Mouse (Mus musculus) forebrain, embryonic 11.5 days (tissue): Measurements from ENCODE around the gene Ifit1. TPM values are rescaled to one million over a fixed set of nuclear protein-coding genes. Genes with fewer than 3 reads are reported as not detected.
"Not testable (repeated sequence)": the region's sequence is repeated elsewhere in the genome, so short reads cannot be mapped to it uniquely, and the experiment has no call there.

ENCODE experiments used
- ATAC-seq: fragments of 200-750 bp; cut with Nextera tagmentation; replicated peaks from 2 replicates; pipeline ENCODE4 v1.8.0; 2017; ENCODE audit warnings: moderate TSS enrichment; ENCODE audit not compliant: low FRiP score
- DNase-seq: peaks from one replicate; pipeline ENCODE4 v3.0.0-alpha.2; 2017; ENCODE audit warnings: low spot score
- H3K27ac ChIP-seq: fragments of 300-500 bp; sonication (generic); 2 replicates; pipeline ENCODE4 v1.5.1; 2014; ENCODE audit warnings: low read depth, low read length
- H3K27me3 ChIP-seq: fragments of 300-500 bp; sonication (generic); 2 replicates; pipeline ENCODE4 v1.6.1; 2014; ENCODE audit warnings: mild to moderate bottlenecking, low read length, mixed read lengths; ENCODE audit not compliant: control insufficient read depth, insufficient read depth
- H3K36me3 ChIP-seq: fragments of 300-500 bp; sonication (generic); 2 replicates; pipeline ENCODE4 v1.6.1; 2014; ENCODE audit warnings: mild to moderate bottlenecking, low read length, moderate library complexity, mixed read lengths; ENCODE audit not compliant: control insufficient read depth, insufficient read depth
- H3K4me1 ChIP-seq: fragments of 300-500 bp; sonication (generic); replicated peaks from 2 replicates; pipeline ENCODE4 v1.6.1; 2014; ENCODE audit warnings: low read length, mixed read lengths; ENCODE audit not compliant: control insufficient read depth, insufficient read depth
- H3K4me2 ChIP-seq: fragments of 300-500 bp; sonication (generic); 2 replicates; pipeline ENCODE4 v1.6.1; 2014; ENCODE audit warnings: low read depth, mild to moderate bottlenecking, low read length, moderate library complexity, mixed read lengths; ENCODE audit not compliant: severe bottlenecking
- H3K4me3 ChIP-seq: fragments of 300-500 bp; sonication (generic); 2 replicates; pipeline ENCODE4 v1.5.1; 2014; ENCODE audit warnings: low read depth, low read length
- H3K9ac ChIP-seq: fragments of 300-500 bp; sonication (generic); 2 replicates; pipeline ENCODE4 v1.6.1; 2014; ENCODE audit warnings: low read length
- H3K9me3 ChIP-seq: fragments of 300-500 bp; sonication (generic); 2 replicates; pipeline ENCODE4 v1.6.1; 2016; ENCODE audit warnings: low read length, mixed read lengths; ENCODE audit not compliant: control insufficient read depth
- WGBS: fragments of 180-500 bp; shearing (Covaris S2); extraction: QIAGEN DNeasy Blood & Tissue Kit; methylation state at CpG from one replicate; pipeline ENCODE4 v1.1.7; 2014; 5-methylcytosine and 5-hydroxymethylcytosine counted together
- polyA plus RNA-seq: library from polyadenylated mRNA; unstranded; fragments of >200 nt; fragmentation: Nextera tagmentation; extraction: Ambion mirVana; gene quantifications from 2 replicates; pipeline ENCODE4 v1.2.1, GENCODE M21; 2014

Ifit1 gene
- polyA plus RNA-seq, result 0.20 TPM in 1 of 2 replicates, not detected in the other

- Histone ChIP-seq H3K4me2 (no peak within 1 kb of the TSS), H3K27ac (no peak within 1 kb of the TSS), H3K9me3 (no peaks in the 10 kb centered on the region), H3K4me1 (no peaks in the 10 kb centered on the region), H3K36me3 (no peaks in the 10 kb centered on the region), H3K4me3 (no peak within 1 kb of the TSS), H3K27me3 (no peaks in the 10 kb centered on the region), H3K9ac (no peak within 1 kb of the TSS)
- DNase-seq, result no peak
- ATAC-seq, result no peak
- 69% methylated on average over 4 of the region's 4 CpGs for WGBS
These were observed at the start of gene Ifit1, which contains the start of gene Ifit1bl2 for GRCm38 (mm10) chr19:34640623-34641022. Gene Ifit1, plus strand, starts transcription at chr19:34640871. Gene Ifit1bl2, minus strand, starts transcription at chr19:34640743.

GRCm38 (mm10) chr19:34593456-34593855 lies 47.2 kb upstream of the Ifit1 start:
- WGBS, result 91% methylated on average over 2 of the region's 2 CpGs
- H3K9ac ChIP-seq, result no peak overlapping the region
- no peak overlapping the region for H3K4me2 ChIP-seq
- ATAC-seq (no peak), DNase-seq (no peak)
- H3K4me1 ChIP-seq, result no peaks in the 10 kb centered on the region
- no peaks in the 10 kb centered on the region for H3K27me3 ChIP-seq
- H3K27ac ChIP-seq, result no peak overlapping the region
- H3K9me3 ChIP-seq, result no peaks in the 10 kb centered on the region
- H3K4me3 ChIP-seq, result no peak overlapping the region
- no peaks in the 10 kb centered on the region for H3K36me3 ChIP-seq

- H3K27ac ChIP-seq, DNase-seq, H3K4me2 ChIP-seq, H3K4me1 ChIP-seq, H3K27me3 ChIP-seq, H3K9ac ChIP-seq, H3K4me3 ChIP-seq, ATAC-seq, H3K9me3 ChIP-seq, H3K36me3 ChIP-seq: not testable (repeated sequence)
- 82% methylated on average over 3 of the region's 3 CpGs for WGBS
These were observed 46.1 kb upstream of the Ifit1 start for GRCm38 (mm10) chr19:34594523-34594922.

GRCm38 (mm10) chr19:34596811-34597210 lies 43.9 kb upstream of the Ifit1 start:
- Histone ChIP-seq H3K4me1 (no peaks in the 10 kb centered on the region), H3K27ac (no peak overlapping the region), H3K9me3 (no peaks in the 10 kb centered on the region), H3K27me3 (no peaks in the 10 kb centered on the region), H3K9ac (no peak overlapping the region), H3K4me3 (no peak overlapping the region), H3K4me2 (no peak overlapping the region), H3K36me3 (no peaks in the 10 kb centered on the region)
- ATAC-seq (no peak), DNase-seq (no peak)

GRCm38 (mm10) chr19:34598341-34598740 lies 42.3 kb upstream of the Ifit1 start:
- no peaks in the 10 kb centered on the region for H3K36me3 ChIP-seq
- H3K9ac ChIP-seq, result no peak overlapping the region
- WGBS, result 87% methylated on average over 2 of the region's 2 CpGs
- no peak overlapping the region for H3K4me3 ChIP-seq
- no peaks in the 10 kb centered on the region for H3K9me3 ChIP-seq
- H3K4me1 ChIP-seq, result no peaks in the 10 kb centered on the region
- DNase-seq, result no peak
- no peak overlapping the region for H3K27ac ChIP-seq
- H3K4me2 ChIP-seq, result no peak overlapping the region
- no peak for ATAC-seq
- no peaks in the 10 kb centered on the region for H3K27me3 ChIP-seq

- ATAC-seq, H3K4me1 ChIP-seq, H3K27me3 ChIP-seq, H3K36me3 ChIP-seq, DNase-seq, H3K4me3 ChIP-seq, H3K9me3 ChIP-seq, H3K9ac ChIP-seq, H3K27ac ChIP-seq, H3K4me2 ChIP-seq: not testable (repeated sequence)
These were observed 41.4 kb upstream of the Ifit1 start for GRCm38 (mm10) chr19:34599250-34599649.

GRCm38 (mm10) chr19:34601888-34602287 lies 38.8 kb upstream of the Ifit1 start, which contains the start of gene Ifit1bl1:
Gene Ifit1bl1, minus strand, starts transcription at chr19:34601956.
- not testable (repeated sequence) for H3K4me1 ChIP-seq, ATAC-seq, H3K27me3 ChIP-seq, H3K4me3 ChIP-seq, DNase-seq, H3K27ac ChIP-seq, H3K4me2 ChIP-seq, H3K9ac ChIP-seq, H3K9me3 ChIP-seq, H3K36me3 ChIP-seq
- 52% methylated on average over 1 of the region's 1 CpGs for WGBS

- H3K27ac ChIP-seq, result no peak overlapping the region
- DNase-seq (no peak), ATAC-seq (no peak)
- no peaks in the 10 kb centered on the region for H3K4me1 ChIP-seq
- H3K27me3 ChIP-seq, result no peaks in the 10 kb centered on the region
- no peaks in the 10 kb centered on the region for H3K9me3 ChIP-seq
- no peaks in the 10 kb centered on the region for H3K36me3 ChIP-seq
- 90% methylated on average over 3 of the region's 3 CpGs for WGBS
- H3K4me2 ChIP-seq, result no peak overlapping the region
- H3K9ac ChIP-seq, result no peak overlapping the region
- no peak overlapping the region for H3K4me3 ChIP-seq
These were observed 35.2 kb upstream of the Ifit1 start for GRCm38 (mm10) chr19:34605472-34605871.

- not testable (repeated sequence) for H3K4me3 ChIP-seq, H3K27ac ChIP-seq, H3K4me2 ChIP-seq, ATAC-seq, DNase-seq, H3K27me3 ChIP-seq, H3K36me3 ChIP-seq, H3K9ac ChIP-seq, H3K9me3 ChIP-seq, H3K4me1 ChIP-seq
- WGBS, result 68% methylated on average over 4 of the region's 4 CpGs
These were observed 33.2 kb upstream of the Ifit1 start, which contains the start of gene Ifit3b for GRCm38 (mm10) chr19:34607237-34608051. Gene Ifit3b, plus strand, starts transcription at chr19:34607970.
